Mouse (Mus musculus): Measurements from ENCODE around the gene Coa3. TPM values are rescaled to one million over a fixed set of nuclear protein-coding genes. Genes with fewer than 3 reads are reported as not detected.

Gene Coa3
- total RNA-seq, 2 experiments from 2014 or later = 66.3 to 74.5 TPM

- DNase-seq = no peak
These were observed 4.0 kb upstream of the Coa3 start for GRCm38 (mm10) chr11:101282896-101283295.

GRCm38 (mm10) chr11:101280837-101281236 lies 1.9 kb upstream of the Coa3 start:
- DNase-seq = no peak

- DNase-seq = no peak
These were observed 267 bp upstream of the Coa3 start for GRCm38 (mm10) chr11:101279193-101279569.

DNA sequence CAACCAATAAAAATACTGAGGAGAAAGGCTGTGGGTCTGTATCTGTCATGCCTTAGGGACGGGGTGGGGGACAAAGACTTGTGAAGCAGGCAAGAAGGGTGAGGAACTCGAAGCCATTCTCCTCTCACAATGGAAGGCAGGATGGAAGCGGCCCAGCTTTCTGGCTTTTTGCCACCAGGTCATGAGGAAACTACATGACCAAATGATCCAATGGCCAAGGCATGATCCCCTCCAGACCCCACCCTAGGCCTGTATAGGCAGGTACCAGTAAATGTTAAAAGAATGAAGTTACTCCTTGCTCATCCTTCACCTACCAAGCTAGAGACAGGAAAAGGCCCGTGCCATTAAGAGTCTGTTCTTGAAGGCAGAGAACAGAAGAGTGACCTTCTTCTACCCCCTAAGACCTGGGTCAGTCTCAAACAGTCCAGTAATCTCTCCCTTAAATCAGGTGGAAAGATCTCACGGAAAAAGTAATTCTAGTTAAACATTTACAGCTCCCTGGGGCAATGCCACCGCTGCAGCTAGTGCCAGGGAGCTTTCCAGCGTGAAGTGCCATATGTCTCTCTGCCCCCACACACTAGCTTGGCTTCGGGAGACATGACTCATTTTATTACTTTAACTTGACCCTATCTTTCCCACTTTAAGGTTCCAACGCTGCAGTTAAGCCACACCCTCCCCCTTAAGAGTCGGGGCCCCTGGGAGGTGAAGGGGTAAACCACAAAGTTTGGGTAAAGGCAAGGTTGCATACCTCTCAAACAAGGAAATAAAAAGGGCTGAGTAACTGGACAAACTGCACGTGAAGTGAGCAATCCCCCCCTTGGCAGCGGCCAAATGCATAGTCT lies 1.3 kb downstream of the Coa3 start:
- no peak for DNase-seq

GRCm38 (mm10) chr11:101276319-101277070 lies 2.4 kb downstream of the Coa3 start:
- DNase-seq = no peak

GRCm38 (mm10) chr11:101275309-101275708 lies 3.6 kb downstream of the Coa3 start:
- DNase-seq = no peak

- no peak for DNase-seq
These were observed 6.5 kb downstream of the Coa3 start for GRCm38 (mm10) chr11:101272446-101272845.

GRCm38 (mm10) chr11:101269577-101270116 lies 9.3 kb downstream of the Coa3 start:
- DNase-seq = no peak

GRCm38 (mm10) chr11:101265906-101266305 lies 13.0 kb downstream of the Coa3 start:
- no peak for DNase-seq

GRCm38 (mm10) chr11:101264954-101265471 lies 13.9 kb downstream of the Coa3 start:
- no peak for DNase-seq

DNA sequence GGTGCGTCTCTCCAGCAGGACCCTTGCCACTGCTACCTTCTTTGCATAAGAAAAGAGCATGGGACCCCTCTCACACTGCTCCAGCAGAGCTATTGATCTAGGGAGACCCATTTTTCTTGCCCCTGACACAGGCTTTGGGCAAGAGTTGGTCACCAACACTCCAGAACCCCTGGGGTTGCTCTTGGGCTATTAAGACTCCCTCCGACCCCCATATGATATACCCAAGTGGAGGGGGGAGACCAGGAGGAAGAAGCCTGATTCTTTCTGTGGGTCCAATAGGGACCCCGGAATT lies 15.0 kb downstream of the Coa3 start:
- no peak for DNase-seq

GRCm38 (mm10) chr11:101263138-101263988 lies 15.6 kb downstream of the Coa3 start:
- DNase-seq = no peak

- no peak for DNase-seq
These were observed 16.5 kb downstream of the Coa3 start for GRCm38 (mm10) chr11:101262272-101262967.

DNA sequence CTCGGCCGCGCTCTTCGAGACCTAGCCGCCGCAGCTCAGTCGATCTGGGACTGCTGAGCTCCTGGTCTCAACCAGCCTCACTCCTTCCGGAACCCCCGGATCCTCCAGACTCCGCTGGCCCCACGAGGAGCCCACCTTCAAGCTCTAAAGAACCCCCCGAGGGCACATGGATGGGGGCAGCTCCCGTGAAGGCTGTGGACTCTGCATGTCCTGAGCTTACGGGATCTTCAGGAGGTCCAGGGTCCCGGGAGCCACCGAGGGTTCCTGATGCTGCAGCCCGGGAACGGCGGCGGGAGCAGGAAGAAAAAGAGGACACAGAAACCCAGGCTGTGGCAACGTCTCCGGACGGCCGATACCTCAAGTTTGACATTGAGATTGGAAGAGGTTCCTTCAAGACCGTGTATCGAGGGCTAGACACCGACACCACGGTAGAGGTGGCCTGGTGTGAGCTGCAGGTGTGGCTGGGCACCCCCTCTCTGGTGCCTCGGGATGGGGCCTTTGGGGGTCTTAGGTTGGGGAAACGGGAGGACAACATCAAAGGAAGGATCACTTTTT lies 18.0 kb downstream of the Coa3 start:
- DNase-seq = no peak

GRCm38 (mm10) chr11:101259948-101260825 lies 18.7 kb downstream of the Coa3 start, which contains the start of gene Wnk4:
Gene Wnk4, plus strand, starts transcription at chr11:101260567.
- peak; percentile 53 for DNase-seq

DNA sequence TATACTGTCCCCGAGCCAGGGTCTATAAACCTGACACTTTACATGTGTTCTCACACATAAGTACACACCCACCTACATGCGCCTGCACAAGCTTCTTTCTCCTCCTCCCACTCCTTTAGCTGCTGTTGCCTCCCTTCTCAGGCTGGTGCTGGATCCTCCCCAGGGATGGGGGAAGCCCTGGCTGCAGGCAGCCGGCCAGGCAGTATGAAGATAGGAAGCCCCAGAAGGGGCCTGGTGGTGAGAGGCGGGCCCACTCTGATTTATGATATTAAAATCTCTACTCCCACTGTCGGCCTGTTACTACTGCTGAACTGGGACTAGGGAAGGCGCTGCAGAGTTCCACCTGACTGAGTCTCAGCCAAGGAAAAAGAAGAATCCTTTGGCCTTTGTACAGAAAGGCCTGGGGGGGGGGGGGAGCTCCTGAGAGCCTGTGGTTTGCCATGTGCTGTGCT lies 19.6 kb downstream of the Coa3 start:
- no peak for DNase-seq

DNA sequence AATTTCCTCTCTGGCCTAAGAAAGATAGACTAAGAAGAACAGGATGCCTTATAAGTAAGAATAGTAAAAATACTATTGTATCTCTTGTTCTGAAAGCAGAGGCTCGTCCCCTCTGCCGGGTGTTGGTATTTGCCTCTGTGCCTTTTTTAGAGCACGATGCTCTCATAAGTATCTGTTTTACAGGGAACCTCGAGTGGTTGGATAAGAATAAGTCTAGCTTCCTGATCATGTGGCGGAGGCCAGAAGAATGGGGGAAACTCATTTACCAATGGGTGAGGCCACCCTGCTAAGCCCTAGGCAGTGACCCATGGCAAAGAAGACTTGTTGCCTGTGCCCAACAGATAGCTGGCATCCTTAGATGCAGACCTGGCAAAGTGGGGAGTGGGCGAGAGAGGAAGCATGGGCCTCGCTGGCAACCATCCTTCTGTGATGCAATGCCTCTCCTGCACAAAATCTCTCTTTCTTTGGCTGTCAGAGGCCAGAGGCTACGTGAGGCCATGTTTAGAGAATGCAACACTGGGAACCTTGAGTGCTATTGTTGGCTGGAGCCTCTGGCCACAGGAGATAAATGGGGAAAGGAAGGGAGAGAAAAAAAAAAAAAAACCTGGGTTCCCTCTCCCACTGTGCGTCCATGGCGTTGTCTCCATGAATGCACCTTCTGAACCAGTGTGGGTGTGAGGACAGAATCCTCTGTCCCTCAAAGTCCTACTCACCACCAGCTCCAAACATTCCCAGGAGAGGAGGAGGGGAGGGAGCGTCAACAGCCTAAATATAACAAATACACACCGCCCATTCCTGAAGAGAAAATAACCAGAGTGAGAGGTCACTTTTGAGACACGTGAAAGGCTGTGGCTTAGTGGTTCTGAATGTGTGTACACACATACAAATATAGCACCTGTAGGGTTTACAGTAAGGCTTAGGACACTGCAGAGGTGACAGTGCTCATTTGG lies 22.8 kb downstream of the Coa3 start:
- no peak for DNase-seq

DNA sequence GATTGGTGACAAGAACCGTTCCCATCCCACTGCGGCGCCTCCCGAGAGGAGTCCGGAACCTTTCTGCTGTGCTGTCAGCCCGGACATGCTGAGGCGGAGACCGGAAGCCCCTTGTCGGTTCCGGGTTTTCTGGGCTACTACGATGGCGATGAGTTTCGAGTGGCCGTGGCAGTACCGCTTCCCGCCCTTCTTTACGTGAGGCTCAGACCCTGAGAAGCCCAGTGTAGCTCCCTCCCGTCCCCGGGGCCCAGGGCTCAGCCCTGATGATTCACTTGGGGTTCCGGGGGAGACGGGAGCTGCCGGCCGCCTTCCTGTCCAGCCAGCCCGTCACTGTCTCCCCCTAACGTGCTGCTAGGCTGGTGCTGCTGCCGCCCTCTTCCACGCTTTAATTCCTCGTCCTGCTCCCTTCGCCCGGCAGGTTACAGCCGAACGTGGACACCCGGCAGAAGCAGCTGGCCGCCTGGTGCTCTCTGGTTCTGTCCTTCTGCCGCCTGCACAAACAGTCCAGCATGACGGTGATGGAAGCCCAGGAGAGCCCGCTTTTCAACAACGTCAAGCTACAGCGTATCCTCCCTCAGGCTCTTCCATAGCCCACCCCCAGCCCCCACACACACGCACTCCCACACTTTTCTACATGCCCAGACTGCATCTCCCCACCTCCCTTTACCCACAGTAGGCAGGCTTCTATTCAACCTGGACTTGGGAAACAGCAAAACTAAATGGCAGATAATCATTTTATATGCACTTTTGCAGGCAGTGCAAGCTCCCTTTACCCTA lies 25.1 kb downstream of the Coa3 start, which contains the start of gene Vps25:
Gene Vps25, plus strand, starts transcription at position 95 of the 777 bp plus-strand sequence.
- DNase-seq = peak; percentile 79

Data from gastrocnemius, postnatal 10 days (tissue).